Mouse (Mus musculus) lung, postnatal 0 days (tissue): ENCODE measurements around the gene Hoxa5. TPM values are rescaled to one million over a fixed set of nuclear protein-coding genes. Genes with fewer than 3 reads are reported as not detected.
A peak's percentile ranks its signal among the peaks of the same experiment; 100 is the strongest.

Experiments used
- ATAC-seq: fragments of 200-750 bp; cut with Nextera tagmentation; 2 replicates; pipeline ENCODE4 v1.8.0; 2017; ENCODE audit warnings: moderate library complexity
- DNase-seq: peaks from one replicate; pipeline ENCODE4 v3.0.0-alpha.2; 2016; ENCODE audit warnings: low spot score
- H3K27ac ChIP-seq: fragments of 300-500 bp; sonication (generic); 2 replicates; pipeline ENCODE4 v1.5.1; 2014; ENCODE audit warnings: antibody characterized with exemption, mild to moderate bottlenecking, low read length, mixed read lengths
- H3K27me3 ChIP-seq: fragments of 300-500 bp; sonication (generic); replicated peaks from 2 replicates; pipeline ENCODE4 v1.6.1; 2014; ENCODE audit warnings: low read length, mixed read lengths; ENCODE audit not compliant: insufficient read depth
- H3K36me3 ChIP-seq: fragments of 300-500 bp; sonication (generic); 2 replicates; pipeline ENCODE4 v1.6.1; 2014; ENCODE audit warnings: low read length, mixed read lengths; ENCODE audit not compliant: insufficient read depth
- H3K4me1 ChIP-seq: fragments of 300-500 bp; sonication (generic); 2 replicates; pipeline ENCODE4 v1.6.1; 2014; ENCODE audit warnings: antibody characterized with exemption, low read depth, low read length, mixed read lengths; ENCODE audit not compliant: insufficient read depth
- H3K4me2 ChIP-seq: fragments of 300-500 bp; sonication (generic); replicated peaks from 2 replicates; pipeline ENCODE4 v1.6.1; 2014; ENCODE audit warnings: low read depth, mild to moderate bottlenecking, low read length, moderate library complexity, mixed read lengths
- H3K4me3 ChIP-seq: fragments of 300-500 bp; sonication (generic); 2 replicates; pipeline ENCODE4 v1.5.1; 2014; ENCODE audit warnings: low read depth, low read length
- H3K9ac ChIP-seq: fragments of 300-500 bp; sonication (generic); replicated peaks from 2 replicates; pipeline ENCODE4 v1.6.1; 2014; ENCODE audit warnings: low read depth, mild to moderate bottlenecking
- H3K9me3 ChIP-seq: fragments of 300-500 bp; sonication (generic); 2 replicates; pipeline ENCODE4 v1.6.1; 2016; ENCODE audit warnings: low read length, mixed read lengths
- CTCF ChIP-seq: IDR thresholded peaks from 2 replicates; pipeline ENCODE4 v1.5.1; 2016; ENCODE audit warnings: antibody characterized with exemption, mild to moderate bottlenecking
- EP300 ChIP-seq: IDR thresholded peaks from 2 replicates; pipeline ENCODE4 v1.6.1; 2016; ENCODE audit warnings: antibody characterized with exemption, mild to moderate bottlenecking, control low read depth
- WGBS: fragments of 180-500 bp; shearing (Covaris S2); extraction: QIAGEN DNeasy Blood & Tissue Kit; methylation state at CpG from one replicate; pipeline ENCODE4 v1.1.7; 2014; 5-methylcytosine and 5-hydroxymethylcytosine counted together
- polyA plus RNA-seq: library from polyadenylated mRNA; unstranded; fragments of >200 nt; fragmentation: Nextera tagmentation; extraction: Ambion mirVana; gene quantifications from 2 replicates; pipeline ENCODE4 v1.2.1, GENCODE M21; 2015

Hoxa5 gene
- polyA plus RNA-seq, 1 experiment from 2014 or later = 40.3 TPM

DNA sequence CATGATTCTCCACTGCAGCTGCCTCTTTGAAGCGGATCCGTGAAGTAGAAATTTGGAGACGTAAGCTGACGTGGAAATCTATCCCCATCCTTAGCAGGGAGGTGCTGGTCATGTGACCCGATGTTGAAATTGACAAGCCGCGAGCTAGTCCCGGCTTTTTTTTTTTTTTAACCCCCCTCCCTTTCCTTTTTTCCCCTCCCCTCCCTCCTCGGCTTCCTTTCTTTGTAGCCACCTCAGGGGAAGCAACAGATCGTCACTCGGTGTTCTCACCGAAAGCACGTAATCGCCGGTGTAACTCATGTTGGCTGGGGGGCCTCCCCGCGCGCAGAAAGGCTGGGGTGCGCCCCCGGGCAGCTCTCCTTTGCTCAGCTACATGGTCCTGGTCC, 41.4 kb upstream of the Hoxa5 start, which contains the start of gene Hoxa11:
TSS of gene Hoxa11 (minus strand) at position 54 of the 386 bp plus-strand sequence.
- Histone ChIP-seq H3K36me3 (no peaks in the 10 kb centered on the region), H3K27ac (no peak within 1 kb of the TSS), H3K27me3 (peaks cover 94% of the 10 kb centered on the region), H3K9ac (no peak within 1 kb of the TSS), H3K9me3 (no peaks in the 10 kb centered on the region), H3K4me1 (no peaks in the 10 kb centered on the region), H3K4me2 (0 out of 2 replicates have a peak within 1 kb of the TSS, but pooled peaks have one; percentile 5), H3K4me3 (no peak within 1 kb of the TSS; the same call in 1 of the 2 replicates)
- DNase-seq (no peak), ATAC-seq (no peak)
- WGBS = under 1% methylated on average over 20 of the region's 20 CpGs
- TF ChIP-seq CTCF (no peak), EP300 (no peak)

DNA sequence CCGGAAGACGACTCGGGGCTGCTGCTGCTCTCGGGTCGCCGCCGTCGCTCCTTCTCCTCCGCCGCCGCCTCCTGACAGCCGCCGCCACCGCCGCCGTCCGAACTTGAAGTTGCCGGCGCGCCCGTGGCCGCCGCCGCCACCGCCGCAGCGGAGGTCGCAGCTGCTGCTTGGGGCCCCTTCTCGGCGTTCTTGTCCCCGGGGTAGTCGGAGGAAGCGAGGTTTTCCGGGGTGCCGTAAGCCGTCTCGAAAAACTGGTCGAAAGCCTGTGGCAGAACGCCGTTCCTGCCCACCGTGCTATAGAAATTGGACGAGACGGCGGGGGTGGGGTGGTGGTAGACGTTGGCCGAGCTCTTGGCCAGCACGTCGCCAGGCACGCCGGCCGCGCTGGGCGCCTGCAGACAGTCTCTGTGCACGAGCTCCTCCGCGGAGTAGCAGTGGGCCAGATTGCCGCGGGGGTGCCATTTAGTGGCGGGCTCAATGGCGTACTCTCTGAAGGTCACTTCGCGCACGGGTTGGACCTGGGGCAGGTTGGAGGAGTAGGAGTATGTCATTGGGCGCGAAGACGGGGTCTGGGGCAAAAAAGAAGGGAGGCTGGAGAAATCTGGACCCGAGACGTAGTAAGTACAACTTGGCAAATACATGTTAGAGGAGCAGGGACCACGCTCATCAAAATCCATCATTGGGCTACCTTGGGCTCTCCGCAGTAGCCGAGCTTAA, 40.8 kb upstream of the Hoxa5 start:
- Histone ChIP-seq H3K27ac (no peak overlapping the region), H3K9me3 (no peaks in the 10 kb centered on the region), H3K4me1 (no peaks in the 10 kb centered on the region; the same call in 1 of the 2 replicates), H3K4me2 (0 out of 2 replicates have a peak overlapping the region, but pooled peaks have one; percentile 5), H3K27me3 (peaks cover 95% of the 10 kb centered on the region), H3K36me3 (no peaks in the 10 kb centered on the region), H3K9ac (no peak overlapping the region), H3K4me3 (no peak overlapping the region; the same call in 1 of the 2 replicates)
- DNase-seq = no peak
- no peak for ATAC-seq
- under 1% methylated on average over 69 of the region's 71 CpGs for WGBS
- TF ChIP-seq EP300 = no peak
- no peak for TF ChIP-seq CTCF

DNA sequence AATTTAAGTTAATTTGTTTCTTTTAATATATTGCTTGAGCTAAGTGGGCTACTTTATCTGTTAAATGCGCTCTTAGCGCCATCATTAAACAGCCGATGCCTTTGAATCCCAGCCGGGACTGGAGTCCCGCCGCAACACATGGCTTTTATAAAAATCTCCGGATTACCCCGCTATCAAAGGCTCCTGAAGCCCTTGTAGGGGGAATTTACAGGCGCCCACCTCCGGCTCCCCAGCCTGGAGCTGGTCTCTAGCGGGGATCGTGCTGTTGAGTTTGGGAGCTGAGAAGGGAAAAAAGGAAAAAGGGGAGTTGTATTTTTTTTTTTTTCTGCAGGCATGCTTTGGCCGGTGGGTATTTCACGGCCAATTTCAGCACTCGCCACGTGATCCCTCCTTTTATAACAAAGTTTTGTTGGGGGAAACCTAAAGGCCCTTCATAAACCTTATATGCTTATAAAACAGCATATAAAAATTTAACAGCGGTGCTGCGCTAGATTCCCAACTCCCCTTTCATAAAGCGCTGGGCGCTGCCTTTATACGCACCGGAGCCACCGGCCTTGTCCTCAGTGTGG, 40.2 kb upstream of the Hoxa5 start:
- Histone ChIP-seq H3K4me2 (0 out of 2 replicates have a peak overlapping the region, but pooled peaks have one; percentile 5), H3K27me3 (peaks cover 95% of the 10 kb centered on the region), H3K27ac (no peak overlapping the region), H3K36me3 (no peaks in the 10 kb centered on the region), H3K9ac (no peak overlapping the region), H3K9me3 (no peaks in the 10 kb centered on the region), H3K4me3 (no peak overlapping the region; the same call in 1 of the 2 replicates), H3K4me1 (no peaks in the 10 kb centered on the region; the same call in 1 of the 2 replicates)
- DNase-seq (no peak), ATAC-seq (no peak)
- no peak for TF ChIP-seq CTCF
- no peak for TF ChIP-seq EP300
- 3% methylated on average over 23 of the region's 23 CpGs for WGBS

DNA sequence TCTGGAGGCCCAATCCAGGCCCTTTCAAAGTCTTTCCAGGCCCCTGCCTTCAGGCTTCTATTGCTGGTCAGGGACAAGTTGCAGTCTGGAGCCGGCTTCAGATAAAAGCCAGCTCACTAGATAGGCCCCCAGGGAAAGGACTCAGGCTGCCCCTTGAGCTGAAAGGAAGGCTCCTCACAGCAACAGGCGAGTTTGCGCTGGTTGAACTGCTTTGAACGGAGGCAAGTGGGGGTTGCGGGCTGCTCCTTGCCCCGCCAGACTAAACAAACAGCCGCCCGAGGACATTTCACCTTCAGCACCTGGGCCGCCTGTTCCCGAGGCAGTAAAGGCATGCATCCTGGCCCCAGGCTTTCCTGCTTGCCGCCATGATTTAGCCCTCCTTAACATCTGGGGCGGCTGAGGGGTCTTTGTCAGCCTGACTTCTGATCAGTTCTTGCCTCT, 39.3 kb upstream of the Hoxa5 start:
- H3K9me3 ChIP-seq = no peaks in the 10 kb centered on the region
- no peak overlapping the region for H3K27ac ChIP-seq
- no peaks in the 10 kb centered on the region for H3K36me3 ChIP-seq
- ATAC-seq = no peak
- no peak overlapping the region for H3K4me2 ChIP-seq
- H3K4me3 ChIP-seq = no peak overlapping the region
- H3K4me1 ChIP-seq = no peaks in the 10 kb centered on the region; the same call in 1 of the 2 replicates
- H3K9ac ChIP-seq = no peak overlapping the region
- no peak for TF ChIP-seq EP300
- TF ChIP-seq CTCF = no peak
- no peak for DNase-seq
- 3% methylated on average over 12 of the region's 12 CpGs for WGBS
- H3K27me3 ChIP-seq = peaks cover 93% of the 10 kb centered on the region

DNA sequence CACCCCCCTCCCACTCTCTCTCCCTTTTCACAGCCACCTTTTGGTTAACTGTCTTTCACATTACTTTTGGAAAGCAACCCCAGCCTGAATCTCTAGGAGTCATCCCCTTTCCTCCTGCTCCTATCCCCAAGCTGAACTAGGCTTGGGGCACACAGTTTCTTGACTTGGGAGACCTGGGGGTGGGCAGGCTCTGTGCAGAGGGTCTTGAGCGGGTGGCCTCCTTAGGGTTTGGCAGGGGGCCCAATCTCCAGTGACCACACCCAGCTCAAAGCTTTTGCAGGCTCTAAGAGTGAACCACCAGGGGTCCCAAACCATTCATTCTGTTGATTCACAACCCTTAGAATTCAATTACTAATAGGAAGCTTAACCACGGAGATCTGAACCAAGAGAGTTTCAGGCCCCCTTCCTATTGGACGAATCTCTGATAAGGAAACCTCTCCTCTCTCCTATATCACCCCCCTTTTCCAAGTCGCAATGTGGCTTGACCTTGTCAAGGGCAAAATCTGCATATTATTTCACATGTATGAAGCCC, 38.5 kb upstream of the Hoxa5 start:
- Histone ChIP-seq H3K9ac (no peak overlapping the region), H3K27ac (no peak overlapping the region), H3K36me3 (no peaks in the 10 kb centered on the region), H3K9me3 (no peaks in the 10 kb centered on the region), H3K4me2 (no peak overlapping the region), H3K4me1 (no peaks in the 10 kb centered on the region; the same call in 1 of the 2 replicates), H3K27me3 (peaks cover 93% of the 10 kb centered on the region), H3K4me3 (no peak overlapping the region)
- 4% methylated on average over 4 of the region's 4 CpGs for WGBS
- ATAC-seq = no peak
- no peak for TF ChIP-seq CTCF
- TF ChIP-seq EP300 = no peak
- DNase-seq = no peak

DNA sequence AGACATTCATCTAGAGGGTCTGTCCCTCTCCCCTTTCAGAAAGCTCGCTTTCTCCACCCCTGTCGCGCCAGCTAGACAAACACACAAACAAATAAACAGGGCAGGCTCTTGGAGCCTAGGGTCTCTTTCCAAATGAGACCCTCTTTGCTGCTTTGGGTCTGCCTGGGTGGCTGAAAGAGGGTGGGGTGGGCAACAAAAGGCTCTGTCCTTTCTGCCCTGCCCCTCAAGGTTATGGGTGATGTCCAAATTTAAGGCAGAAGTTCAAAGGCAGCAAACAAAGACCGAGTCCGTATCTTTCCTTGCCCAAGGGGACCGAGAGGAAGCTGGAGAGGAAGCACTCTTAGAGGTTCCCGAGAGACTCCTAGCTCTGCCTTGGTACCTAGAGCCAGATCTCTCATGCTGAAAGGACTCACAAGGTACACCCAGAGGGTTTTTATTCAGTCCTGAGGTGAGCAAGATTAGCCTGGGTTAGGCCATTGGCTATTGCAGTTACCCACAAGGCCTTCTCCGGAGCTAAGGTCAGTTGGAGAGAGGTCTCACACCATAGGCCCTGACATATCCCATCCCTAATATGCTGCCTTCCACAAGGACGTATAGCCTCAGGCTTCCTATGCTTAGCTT, 36.7 kb upstream of the Hoxa5 start:
- H3K4me2 ChIP-seq = no peak overlapping the region
- H3K36me3 ChIP-seq = no peaks in the 10 kb centered on the region
- no peak overlapping the region for H3K4me3 ChIP-seq
- ATAC-seq (no peak), DNase-seq (no peak)
- H3K9ac ChIP-seq = no peak overlapping the region
- TF ChIP-seq CTCF (no peak), EP300 (no peak)
- 9% methylated on average over 9 of the region's 9 CpGs for WGBS
- H3K27me3 ChIP-seq = peaks cover 98% of the 10 kb centered on the region
- no peaks in the 10 kb centered on the region; the same call in 1 of the 2 replicates for H3K4me1 ChIP-seq
- no peak overlapping the region for H3K27ac ChIP-seq
- H3K9me3 ChIP-seq = no peaks in the 10 kb centered on the region
